Mouse (Mus musculus) liver, embryonic 11.5 days (tissue): ENCODE results near the gene Cd72. TPM values are rescaled to one million over a fixed set of nuclear protein-coding genes. Genes with fewer than 3 reads are reported as not detected.

Experiments used
- ATAC-seq: fragments of 200-750 bp; cut with Nextera tagmentation; replicated peaks from 2 replicates; pipeline ENCODE4 v1.8.0; 2017; ENCODE audit warnings: moderate number of reproducible peaks, mild to moderate bottlenecking, moderate TSS enrichment, moderate library complexity; ENCODE audit not compliant: low FRiP score
- DNase-seq: peaks from one replicate; pipeline ENCODE4 v3.0.0-alpha.2; 2017; ENCODE audit warnings: low spot score
- H3K27ac ChIP-seq: fragments of 300-500 bp; sonication (generic); 2 replicates; pipeline ENCODE4 v1.5.1; 2014; ENCODE audit warnings: mild to moderate bottlenecking, low read depth, low read length, control low read depth
- H3K27me3 ChIP-seq: fragments of 300-500 bp; sonication (generic); replicated peaks from 2 replicates; pipeline ENCODE4 v1.6.1; 2014; ENCODE audit warnings: low read length, mixed read lengths; ENCODE audit not compliant: control insufficient read depth, insufficient read depth
- H3K36me3 ChIP-seq: fragments of 300-500 bp; sonication (generic); 2 replicates; pipeline ENCODE4 v1.6.1; 2014; ENCODE audit warnings: mild to moderate bottlenecking, low read length, moderate library complexity, mixed read lengths; ENCODE audit not compliant: control insufficient read depth, insufficient read depth
- H3K4me1 ChIP-seq: fragments of 300-500 bp; sonication (generic); replicated peaks from 2 replicates; pipeline ENCODE4 v1.6.1; 2014; ENCODE audit warnings: low read length, mixed read lengths; ENCODE audit not compliant: control insufficient read depth, insufficient read depth
- H3K4me2 ChIP-seq: fragments of 300-500 bp; sonication (generic); 2 replicates; pipeline ENCODE4 v1.6.1; 2014; ENCODE audit warnings: mild to moderate bottlenecking, control low read depth, moderate library complexity
- H3K4me3 ChIP-seq: fragments of 300-500 bp; sonication (generic); 2 replicates; pipeline ENCODE4 v1.5.1; 2014; ENCODE audit warnings: low read depth, low read length, control low read depth
- H3K9ac ChIP-seq: fragments of 300-500 bp; sonication (generic); 2 replicates; pipeline ENCODE4 v1.6.1; 2014; ENCODE audit warnings: low read depth, low read length, control low read depth
- H3K9me3 ChIP-seq: fragments of 300-500 bp; sonication (generic); 2 replicates; pipeline ENCODE4 v1.6.1; 2016; ENCODE audit warnings: low read length, inconsistent platforms, mixed read lengths; ENCODE audit not compliant: control insufficient read depth
- WGBS: fragments of 180-500 bp; shearing (Covaris S2); extraction: QIAGEN DNeasy Blood & Tissue Kit; methylation state at CpG from one replicate; pipeline ENCODE4 v1.1.7; 2014; 5-methylcytosine and 5-hydroxymethylcytosine counted together
- polyA plus RNA-seq: library from polyadenylated mRNA; unstranded; fragments of >200 nt; fragmentation: Nextera tagmentation; extraction: Ambion mirVana; gene quantifications from 2 replicates; pipeline ENCODE4 v1.2.1, GENCODE M21; 2014

Gene Cd72
- polyA plus RNA-seq, 1 experiment from 2014 or later = 1.3 TPM

DNA sequence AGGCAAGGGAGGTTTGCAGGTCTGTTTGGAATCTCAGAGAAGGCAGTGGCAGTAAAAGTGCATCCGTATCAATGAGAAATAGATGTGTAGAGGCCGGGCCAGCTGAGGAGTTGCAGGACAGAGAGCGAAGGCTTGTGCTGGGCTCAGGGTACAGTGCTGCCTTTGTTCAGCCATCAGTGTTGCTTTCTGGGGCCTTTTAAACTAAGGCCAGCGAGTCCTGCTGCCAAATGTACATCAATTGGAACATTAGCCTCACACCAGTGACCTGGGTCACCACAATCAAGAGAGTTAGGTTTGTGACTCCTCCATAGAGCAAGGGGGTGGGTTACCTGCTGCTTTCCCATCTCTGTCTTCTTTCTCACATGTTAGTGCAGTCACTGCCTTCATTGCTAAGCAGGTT lies 56.4 kb downstream of the Cd72 start:
- WGBS = 73% methylated on average over 4 of the region's 4 CpGs
- no peak for DNase-seq
- Histone ChIP-seq H3K4me1 (peaks cover 10% of the 10 kb centered on the region), H3K9me3 (no peaks in the 10 kb centered on the region), H3K27me3 (peaks cover 5% of the 10 kb centered on the region; the same call in 1 of the 2 replicates), H3K9ac (no peak overlapping the region), H3K36me3 (no peaks in the 10 kb centered on the region), H3K4me3 (no peak overlapping the region), H3K27ac (no peak overlapping the region), H3K4me2 (no peak overlapping the region)
- no peak for ATAC-seq

Other genes starting within 250 kb of the Cd72 start
- gene Atp8b5, start 187.5 kb downstream of the Cd72 start, polyA plus RNA-seq = 0.25 and 0.29 TPM in 2 replicates
- 1.4 and 2.0 TPM in 2 replicates for gene Rusc2, start 72.6 kb downstream of the Cd72 start, polyA plus RNA-seq
- gene Fam166b, start 25.5 kb downstream of the Cd72 start, polyA plus RNA-seq = not detected in 2 replicates
- 4.3 TPM in 2 replicates for gene Tesk1, start 12.7 kb downstream of the Cd72 start, polyA plus RNA-seq
- gene Sit1, start 29.1 kb upstream of the Cd72 start, polyA plus RNA-seq = not detected in 2 replicates
- gene Ccdc107, start 38.3 kb upstream of the Cd72 start, polyA plus RNA-seq = 60.3 and 60.5 TPM in 2 replicates
- gene Arhgef39, start 45.1 kb upstream of the Cd72 start, polyA plus RNA-seq = 45.1 and 46.1 TPM in 2 replicates
- 1.5 and 2.0 TPM in 2 replicates for gene Car9, start 52.3 kb upstream of the Cd72 start, polyA plus RNA-seq
- 46.4 and 51.2 TPM in 2 replicates for gene Tpm2, start 69.1 kb upstream of the Cd72 start, polyA plus RNA-seq
- gene Creb3, start 107.7 kb upstream of the Cd72 start, polyA plus RNA-seq = 29.6 and 31.3 TPM in 2 replicates
- gene Tln1, start 108.1 kb upstream of the Cd72 start, polyA plus RNA-seq = 66.4 and 68.4 TPM in 2 replicates
- gene Rgp1, start 124.1 kb upstream of the Cd72 start, polyA plus RNA-seq = 18.4 and 22.9 TPM in 2 replicates
- 18.8 and 20.3 TPM in 2 replicates for gene Gba2, start 124.2 kb upstream of the Cd72 start, polyA plus RNA-seq
- gene Msmp, start 129.9 kb upstream of the Cd72 start, polyA plus RNA-seq = 0.75 and 2.2 TPM in 2 replicates
- 3.2 and 4.5 TPM in 2 replicates for gene Npr2, start 177.3 kb upstream of the Cd72 start, polyA plus RNA-seq
- 0.30 and 1.5 TPM in 2 replicates for gene Spag8, start 199.0 kb upstream of the Cd72 start, polyA plus RNA-seq
- 87.8 and 88.0 TPM in 2 replicates for gene Hint2, start 201.8 kb upstream of the Cd72 start, polyA plus RNA-seq
- gene Tmem8b, start 214.3 kb upstream of the Cd72 start, polyA plus RNA-seq = 0.84 and 1.1 TPM in 2 replicates
- 2.2 and 2.3 TPM in 2 replicates for gene Fam221b, start 214.5 kb upstream of the Cd72 start, polyA plus RNA-seq
- not detected in 2 replicates for gene Olfr70, start 246.2 kb upstream of the Cd72 start, polyA plus RNA-seq